Mouse (Mus musculus) testis, adult 2 months (tissue): ENCODE data around the gene Il33. TPM values are rescaled to one million over a fixed set of nuclear protein-coding genes. Genes with fewer than 3 reads are reported as not detected.

Experiments used
- H3K27ac ChIP-seq: fragments of 200-500 bp; 2 replicates; pipeline ENCODE4 v1.5.1; 2012; ENCODE audit warnings: low read depth, low read length; ENCODE audit not compliant: control insufficient read depth, insufficient read depth
- H3K27me3 ChIP-seq: fragments of 200-500 bp; 2 replicates; pipeline ENCODE4 v1.6.1; 2012; ENCODE audit warnings: mild to moderate bottlenecking, low read length, moderate library complexity; ENCODE audit not compliant: control insufficient read depth, insufficient read depth
- H3K36me3 ChIP-seq: fragments of 200-500 bp; 2 replicates; pipeline ENCODE4 v1.6.1; 2012; ENCODE audit warnings: mild to moderate bottlenecking, low read length; ENCODE audit not compliant: control insufficient read depth, insufficient read depth
- H3K4me1 ChIP-seq: fragments of 200-500 bp; 2 replicates; pipeline ENCODE4 v1.6.1; 2012; ENCODE audit warnings: low read length; ENCODE audit not compliant: control insufficient read depth, insufficient read depth
- H3K4me3 ChIP-seq: fragments of 200-500 bp; 2 replicates; pipeline ENCODE4 v1.5.1; 2012; ENCODE audit warnings: low read depth, mild to moderate bottlenecking, low read length, moderate library complexity, mixed read lengths; ENCODE audit not compliant: control insufficient read depth
- CTCF ChIP-seq: fragments of 200-500 bp; IDR thresholded peaks from 2 replicates; pipeline ENCODE4 v1.5.1; 2012; ENCODE audit warnings: low read depth, mild to moderate bottlenecking, inconsistent platforms, low read length, moderate library complexity; ENCODE audit not compliant: control insufficient read depth, insufficient read depth, insufficient replicate concordance
- POLR2A ChIP-seq: fragments of 200-500 bp; IDR thresholded peaks from 2 replicates; pipeline ENCODE4 v1.6.1; 2012; ENCODE audit warnings: low read depth, mild to moderate bottlenecking, inconsistent platforms, low read length, moderate library complexity; ENCODE audit not compliant: control insufficient read depth
- polyA plus RNA-seq: library from polyadenylated mRNA; depleted of rRNA; stranded (reverse); fragments of >200 nt; gene quantifications from 2 replicates; pipeline ENCODE4 v1.2.3, GENCODE M21; 2012

The Il33 gene
- polyA plus RNA-seq, 1 experiment: 2.1 TPM

DNA sequence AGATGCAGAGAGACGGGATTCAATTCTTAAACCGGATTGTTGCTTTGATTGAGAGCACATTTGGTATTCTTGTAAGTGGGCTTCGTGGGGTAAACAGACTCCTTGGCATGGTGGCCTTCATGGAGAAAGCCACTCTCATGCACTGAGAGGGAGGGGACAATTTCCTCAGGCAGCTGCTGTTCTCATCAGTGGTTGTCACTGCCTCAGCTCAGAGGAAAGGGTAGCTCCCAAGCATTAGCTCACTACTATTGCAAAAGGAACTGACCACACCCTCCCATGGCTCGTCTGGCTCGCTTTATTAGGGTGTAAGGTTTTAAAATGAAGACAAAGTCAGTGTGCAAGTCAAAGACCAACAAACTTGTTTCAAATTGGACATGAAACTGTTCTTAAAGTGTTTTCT lies 48.5 kb downstream of the Il33 start:
- Histone ChIP-seq H3K4me3 (no peak overlapping the region), H3K36me3 (no peaks in the 10 kb centered on the region), H3K27ac (no peak overlapping the region), H3K27me3 (no peaks in the 10 kb centered on the region), H3K4me1 (no peaks in the 10 kb centered on the region)
- TF ChIP-seq POLR2A (no peak), CTCF (no peak)

DNA sequence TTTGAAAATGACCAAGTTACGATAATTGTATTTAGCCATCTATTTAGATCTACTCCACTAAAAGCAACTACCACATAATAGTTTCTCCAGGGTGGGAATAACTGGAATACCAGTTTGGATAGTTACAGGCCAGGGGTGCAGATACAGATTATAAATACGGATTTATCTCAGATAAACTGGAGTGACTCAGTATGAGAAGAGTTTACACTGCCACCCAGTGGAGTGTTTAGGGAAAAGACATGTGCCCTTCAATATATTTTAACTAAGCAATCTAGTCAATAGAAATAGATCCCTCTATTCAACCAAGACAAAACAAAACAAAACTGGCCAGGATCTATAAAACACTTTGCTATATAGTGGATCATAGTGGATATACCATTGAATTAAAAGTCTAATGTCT lies 53.9 kb downstream of the Il33 start:
- TF ChIP-seq POLR2A: no peak
- no peak for TF ChIP-seq CTCF
- no peaks in the 10 kb centered on the region for H3K4me1 ChIP-seq
- H3K36me3 ChIP-seq: no peaks in the 10 kb centered on the region
- H3K27ac ChIP-seq: no peak overlapping the region
- H3K27me3 ChIP-seq: no peaks in the 10 kb centered on the region
- H3K4me3 ChIP-seq: no peak overlapping the region

DNA sequence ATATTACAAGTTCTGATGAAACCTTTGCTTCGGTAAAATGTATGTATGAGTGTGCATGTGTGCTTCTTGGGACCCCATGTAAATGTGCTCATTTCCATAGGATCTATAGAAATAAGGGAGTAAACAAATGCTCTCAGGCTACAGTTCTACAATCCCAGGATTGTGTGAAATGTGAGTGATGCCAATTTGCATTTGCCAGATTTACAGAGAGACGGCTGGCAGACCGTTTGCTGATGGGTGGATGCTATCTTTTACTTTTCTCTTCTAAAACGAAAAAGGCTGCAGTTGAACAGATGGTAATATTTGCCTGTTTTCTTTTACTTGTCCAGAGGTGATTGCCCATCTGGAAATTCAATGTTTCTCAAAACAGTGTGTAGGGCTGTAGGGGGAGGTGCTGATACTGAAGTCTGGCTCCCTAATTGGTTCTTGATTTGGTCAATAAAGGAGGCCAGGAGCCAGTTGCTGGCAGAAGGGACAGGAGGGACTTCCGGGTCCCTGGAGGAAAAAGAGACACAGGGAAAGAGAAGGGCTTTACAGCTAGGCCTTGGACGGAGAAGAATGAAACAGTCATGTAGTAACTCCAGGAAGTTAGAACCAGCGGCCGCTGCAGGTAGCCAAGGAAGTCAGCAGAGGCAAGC lies 54.7 kb downstream of the Il33 start:
- TF ChIP-seq POLR2A: no peak
- no peak for TF ChIP-seq CTCF
- H3K4me1 ChIP-seq: peaks cover 1% of the 10 kb centered on the region; the same call in 1 of the 2 replicates
- H3K27ac ChIP-seq: no peak overlapping the region
- no peaks in the 10 kb centered on the region for H3K36me3 ChIP-seq
- H3K27me3 ChIP-seq: no peaks in the 10 kb centered on the region
- H3K4me3 ChIP-seq: no peak overlapping the region

DNA sequence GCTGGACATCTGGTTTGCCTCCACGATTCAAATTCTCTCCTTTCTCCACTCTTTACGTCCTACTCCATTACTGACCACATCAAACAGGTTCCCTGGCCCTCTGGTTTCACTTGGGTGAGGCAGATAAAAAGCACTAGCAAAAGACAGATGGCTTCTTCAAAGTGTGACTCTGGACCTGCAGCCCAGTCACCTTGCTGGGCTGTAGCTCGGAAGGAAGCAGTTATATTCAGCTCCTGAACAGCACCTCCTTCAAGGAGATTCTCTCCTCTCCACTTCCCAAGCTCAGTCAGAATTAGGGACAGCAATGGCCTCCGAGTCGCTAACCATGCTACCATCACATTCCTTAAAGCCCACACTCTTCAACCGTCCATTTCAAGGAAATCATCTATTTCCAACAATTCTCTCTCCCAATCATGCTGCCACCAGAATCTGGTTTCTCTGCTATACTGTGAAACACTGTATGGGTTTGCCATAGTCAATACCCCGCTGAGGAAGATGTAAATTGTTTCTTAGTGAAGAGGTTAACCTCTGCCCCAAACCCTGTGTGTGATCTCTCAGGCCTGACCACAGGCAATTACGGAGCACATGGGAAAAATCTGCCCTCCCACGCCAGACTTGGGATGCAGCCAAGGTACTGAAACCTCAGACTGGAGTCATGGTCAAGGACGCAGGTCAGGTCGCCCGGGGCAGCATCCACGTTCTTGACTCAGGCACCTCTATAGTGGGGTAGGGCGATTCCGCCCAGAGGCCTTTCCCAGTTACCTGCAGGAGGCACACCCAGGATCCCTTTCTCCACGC lies 59.5 kb downstream of the Il33 start:
- Histone ChIP-seq H3K36me3 (no peaks in the 10 kb centered on the region), H3K4me1 (peaks cover 5% of the 10 kb centered on the region), H3K27me3 (peaks cover 3% of the 10 kb centered on the region; the same call in 1 of the 2 replicates), H3K27ac (no peak overlapping the region), H3K4me3 (no peak overlapping the region)
- TF ChIP-seq CTCF (no peak), POLR2A (no peak)

DNA sequence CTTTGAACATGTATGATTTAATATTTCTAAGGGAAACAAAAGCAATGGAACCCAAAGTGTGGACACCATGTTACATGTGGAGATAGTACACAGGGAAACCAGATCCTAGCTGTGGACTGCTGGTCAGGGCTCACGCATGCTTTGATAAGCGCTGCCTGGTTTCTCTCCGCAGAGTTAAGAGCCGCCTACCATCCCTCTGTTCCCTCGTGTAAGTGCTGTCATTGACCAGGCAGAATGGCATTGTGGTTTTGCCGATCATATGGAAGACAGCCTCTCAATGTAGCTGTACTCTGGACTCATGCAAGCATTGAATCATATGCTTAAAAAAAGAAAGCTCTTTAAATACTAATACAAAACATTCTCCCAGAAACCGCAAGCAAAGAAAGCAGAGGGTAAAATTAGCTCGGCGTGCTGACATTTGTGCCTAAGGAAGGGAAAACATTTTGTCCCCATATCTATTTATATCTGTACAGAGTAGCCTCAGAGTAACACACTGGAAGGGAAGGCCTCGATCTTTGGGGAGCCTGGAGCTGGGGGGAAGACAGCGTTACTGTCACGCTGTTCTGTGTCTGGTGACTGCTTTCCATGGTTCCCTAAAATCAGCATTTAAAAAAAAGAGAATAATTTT lies 61.7 kb downstream of the Il33 start:
- no peak overlapping the region for H3K27ac ChIP-seq
- H3K36me3 ChIP-seq: no peaks in the 10 kb centered on the region
- no peak overlapping the region for H3K4me3 ChIP-seq
- H3K4me1 ChIP-seq: peaks cover 5% of the 10 kb centered on the region
- TF ChIP-seq CTCF (no peak), POLR2A (no peak)
- peaks cover 3% of the 10 kb centered on the region; the same call in 1 of the 2 replicates for H3K27me3 ChIP-seq

DNA sequence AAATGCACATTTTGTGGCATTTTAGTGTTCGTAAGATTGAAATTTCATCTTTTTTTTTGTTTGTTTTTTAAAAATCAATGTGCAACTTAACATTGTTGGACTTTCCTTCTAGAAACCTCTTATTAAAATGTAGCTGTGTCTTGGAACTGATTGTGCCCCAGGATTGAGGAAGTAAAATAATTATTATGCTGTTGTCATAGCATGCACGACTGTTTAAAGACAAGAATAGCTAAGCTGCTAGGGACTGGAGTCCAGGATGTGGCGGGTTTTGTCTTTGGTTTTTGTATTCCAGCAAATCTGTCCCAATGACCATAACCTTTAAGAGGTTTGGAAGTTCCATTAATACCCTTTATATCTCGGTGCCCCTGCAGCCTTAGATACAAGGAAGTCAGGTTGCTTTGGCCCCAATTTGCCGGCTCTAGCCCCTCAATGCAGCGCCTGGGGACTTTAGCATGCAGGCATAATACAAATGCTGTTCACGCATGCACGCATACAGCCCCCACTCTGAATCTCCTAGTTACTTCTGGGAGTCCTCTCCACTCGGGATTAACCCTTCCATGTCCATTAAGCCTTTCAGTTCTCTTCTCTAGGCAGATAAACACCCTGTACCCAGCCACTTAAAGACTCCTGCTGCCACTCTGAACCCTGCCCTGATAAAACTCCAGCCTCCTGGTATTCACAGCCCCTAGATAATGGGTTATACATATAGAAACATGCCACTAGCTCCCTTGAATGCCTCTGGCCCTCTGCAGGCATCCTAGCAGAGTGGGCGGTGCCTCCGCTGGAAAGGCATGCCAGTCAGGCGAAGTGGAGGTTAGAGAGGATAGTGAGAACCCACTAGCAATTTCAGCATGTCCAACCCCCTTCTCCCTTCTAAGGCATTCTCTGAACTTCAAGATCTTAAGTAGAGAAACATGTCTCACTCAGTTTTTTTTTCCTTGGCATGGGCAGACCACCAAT lies 75.8 kb downstream of the Il33 start:
- no peak overlapping the region for H3K27ac ChIP-seq
- H3K4me3 ChIP-seq: no peak overlapping the region

DNA sequence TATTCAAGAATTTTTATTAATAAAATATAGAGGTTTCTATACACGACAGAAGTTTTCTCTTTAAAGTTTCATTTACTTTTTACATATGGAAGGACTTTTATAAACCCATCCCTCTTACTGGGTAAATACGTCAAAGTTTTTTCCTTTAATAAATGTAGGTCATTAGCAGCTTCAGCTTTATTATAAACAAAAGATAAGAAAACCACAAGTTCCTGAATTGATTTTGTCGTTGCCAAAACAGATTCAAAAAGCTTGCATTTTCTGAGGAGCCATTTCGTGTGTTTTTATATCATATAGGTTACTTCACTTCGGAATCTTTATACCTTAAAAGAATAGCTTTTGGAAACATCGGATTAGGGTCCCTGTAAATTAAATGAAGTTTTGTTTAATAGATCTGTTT lies 76.6 kb downstream of the Il33 start:
- Histone ChIP-seq H3K27ac (no peak overlapping the region), H3K27me3 (no peaks in the 10 kb centered on the region), H3K4me3 (no peak overlapping the region), H3K36me3 (no peaks in the 10 kb centered on the region), H3K4me1 (peaks cover 4% of the 10 kb centered on the region)
- TF ChIP-seq CTCF: no peak
- no peak for TF ChIP-seq POLR2A

More for the DNA sequence above, 75.8 kb downstream of the Il33 start:
- Histone ChIP-seq H3K36me3 (no peaks in the 10 kb centered on the region), H3K27me3 (no peaks in the 10 kb centered on the region), H3K4me1 (peaks cover 4% of the 10 kb centered on the region)
- no peak for TF ChIP-seq POLR2A
- TF ChIP-seq CTCF: no peak
